Mouse (Mus musculus): ENCODE data around the gene Ugt1a6a.

GRCm38 (mm10) chr1:88262255-88262654 is 127.6 kb downstream of the Ugt1a6a start:
- TF ChIP-seq CTCF (IDR thresholded peaks at IDR 0.05; ENCODE audit: extremely low read depth, insufficient read length, insufficient replicate concordance, low read depth, low read length) (no peak), POLR2A (IDR thresholded peaks at IDR 0.05; ENCODE audit: low read depth, low read length) (no peak)

Data from small intestine, adult 2 months (tissue).